In the genomic region with DNA sequence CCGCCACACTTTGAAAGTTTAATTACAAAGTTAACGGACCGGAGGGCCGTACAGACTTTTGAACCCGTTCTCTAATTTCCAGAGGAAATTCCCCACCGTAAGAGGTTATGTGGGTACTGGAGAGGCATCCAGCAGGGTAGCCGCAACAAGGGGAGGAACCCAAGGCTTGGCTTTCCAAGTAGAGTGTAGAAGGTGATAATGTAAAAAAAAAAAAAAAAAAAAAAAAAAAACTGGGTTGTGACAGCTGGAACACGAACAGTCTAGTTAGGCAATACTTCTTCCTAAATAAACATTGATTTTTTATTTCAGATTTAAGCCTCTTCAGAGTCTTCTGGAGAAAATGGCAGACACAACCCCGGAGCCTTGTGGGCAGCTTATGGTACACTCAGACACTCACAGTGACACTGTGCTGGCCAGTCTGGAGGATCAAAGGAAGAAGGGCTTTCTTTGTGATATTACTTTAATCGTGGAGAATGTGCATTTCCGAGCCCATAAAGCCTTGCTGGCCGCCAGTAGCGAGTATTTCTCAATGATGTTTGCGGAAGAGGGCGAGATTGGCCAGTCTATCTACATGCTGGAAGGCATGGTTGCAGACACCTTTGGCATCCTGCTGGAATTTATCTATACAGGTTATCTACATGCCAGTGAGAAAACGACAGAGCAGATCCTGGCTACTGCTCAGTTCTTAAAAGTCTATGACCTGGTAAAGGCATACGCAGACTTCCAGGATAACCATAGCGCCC, we compare ENCODE assay signal across 8 mouse cellular contexts. TPM values are rescaled to one million over a fixed set of nuclear protein-coding genes. Genes with fewer than 3 reads are reported as not detected.
A peak's percentile ranks its signal among the peaks of the same experiment; 100 is the strongest.
DNase-seq lines count a peak whose midpoint lies in the region; ATAC-seq and TF ChIP-seq lines count a peak whose summit lies in the region.

No protein-coding gene starts in this region.

- peak overlapping the region; percentile 96 for H3K9ac ChIP-seq in heart, embryonic 13.5 days
- H3K9ac ChIP-seq in ES-Bruce4 (ENCODE audit: low read depth, poor library complexity, severe bottlenecking), result peak overlapping the region; percentile 91
- H3K9ac ChIP-seq in forebrain, embryonic 14.5 days (ENCODE audit: low read length), result peak overlapping the region; percentile 81
- peak overlapping the region; percentile 92 for H3K9ac ChIP-seq in liver, embryonic 16.5 days (ENCODE audit: low read depth, low read length)

- TF ChIP-seq EP300 in ES-Bruce4 (IDR thresholded peaks at IDR 0.05; ENCODE audit: insufficient read depth, low read depth, low read length), result no peak

- peak overlapping the region; percentile 86 for H3K4me2 ChIP-seq in heart, embryonic 13.5 days
- H3K4me2 ChIP-seq in forebrain, embryonic 14.5 days (ENCODE audit: low read length), result peak overlapping the region; percentile 59
- H3K4me2 ChIP-seq in liver, embryonic 16.5 days (ENCODE audit: low read depth, low read length), result peak overlapping the region; percentile 79

- no peaks in the 10 kb centered on the region for H3K9me3 ChIP-seq in heart, embryonic 13.5 days
- H3K9me3 ChIP-seq in ES-Bruce4 (replicated peaks; ENCODE audit: control insufficient read depth, insufficient read depth, low read length, poor library complexity, severe bottlenecking), result no peaks in the 10 kb centered on the region
- no peaks in the 10 kb centered on the region for H3K9me3 ChIP-seq in forebrain, embryonic 14.5 days (replicated peaks; ENCODE audit: control insufficient read depth, low read length)
- no peaks in the 10 kb centered on the region for H3K9me3 ChIP-seq in liver, embryonic 16.5 days (replicated peaks; ENCODE audit: control insufficient read depth, low read length)

- no peak for DNase-seq in heart, postnatal 36 days
- DNase-seq in forebrain, embryonic 14.5 days (ENCODE audit: low spot score), result no peak
- no peak for DNase-seq in urinary bladder, postnatal 36 days (ENCODE audit: low spot score in 2 of 2)
- DNase-seq in left cerebral cortex, postnatal 10 days (ENCODE audit: extremely low spot score in 1 of 2, low spot score in 2 of 2), result no peak
- DNase-seq in retina, embryonic 14.5 days (ENCODE audit: low spot score), result no peak

- 0 out of 2 replicates have a peak, but pooled peaks cover 5% of the 10 kb centered on the region for H3K27me3 ChIP-seq in heart, embryonic 13.5 days (replicated peaks)
- H3K27me3 ChIP-seq in ES-Bruce4 (ENCODE audit: control insufficient read depth, insufficient read depth, low read length, poor library complexity, severe bottlenecking), result no peaks in the 10 kb centered on the region
- no peaks in the 10 kb centered on the region for H3K27me3 ChIP-seq in forebrain, embryonic 14.5 days (replicated peaks; ENCODE audit: control insufficient read depth, insufficient read depth, low read length)
- no peaks in the 10 kb centered on the region for H3K27me3 ChIP-seq in liver, embryonic 16.5 days (ENCODE audit: control insufficient read depth, insufficient read depth, low read depth, low read length)

- TF ChIP-seq CTCF in ES-Bruce4 (IDR thresholded peaks at IDR 0.05; ENCODE audit: low read depth, low read length), result no peak

- peak overlapping the region; percentile 80 for H3K27ac ChIP-seq in heart, embryonic 13.5 days (replicated peaks)
- no peak overlapping the region for H3K27ac ChIP-seq in ES-Bruce4 (ENCODE audit: insufficient read depth, low read length)
- no peak overlapping the region for H3K27ac ChIP-seq in forebrain, embryonic 14.5 days (ENCODE audit: low read depth, low read length)
- H3K27ac ChIP-seq in liver, embryonic 16.5 days (ENCODE audit: low read length), result peak overlapping the region; percentile 66

- no peak for TF ChIP-seq POLR2A in ES-Bruce4 (IDR thresholded peaks at IDR 0.05; ENCODE audit: insufficient read depth, low read length)

- intact Hi-C loops in heart, postnatal 36 days (cut with DNase I), result loop anchor here (10.0 kb wide), 1 partner anchor 146 kb away; a partner anchor contains a TSS
- intact Hi-C loops in left cerebral cortex, postnatal 10 days (cut with DNase I), result loop anchor here (10.0 kb wide), 1 partner anchor 54 kb away; no protein-coding TSS in a partner anchor

- peak overlapping the region; percentile 95 for H3K4me3 ChIP-seq in heart, embryonic 13.5 days
- peak overlapping the region; percentile 93 for H3K4me3 ChIP-seq in ES-Bruce4 (ENCODE audit: low read depth, low read length)
- H3K4me3 ChIP-seq in forebrain, embryonic 14.5 days (ENCODE audit: low read depth, low read length), result peak overlapping the region; percentile 93
- H3K4me3 ChIP-seq in liver, embryonic 16.5 days (ENCODE audit: low read depth, low read length), result peak overlapping the region; percentile 94

- peaks cover 45% of the 10 kb centered on the region for H3K36me3 ChIP-seq in heart, embryonic 13.5 days
- H3K36me3 ChIP-seq in ES-Bruce4 (ENCODE audit: control insufficient read depth, insufficient read depth, low read length, poor library complexity, severe bottlenecking), result no peaks in the 10 kb centered on the region; the same call in 1 of the 2 replicates
- H3K36me3 ChIP-seq in forebrain, embryonic 14.5 days (ENCODE audit: control insufficient read depth, insufficient read depth, low read length), result peaks cover 33% of the 10 kb centered on the region
- H3K36me3 ChIP-seq in liver, embryonic 16.5 days (ENCODE audit: control insufficient read depth, insufficient read depth), result no peaks in the 10 kb centered on the region; the same call in 1 of the 2 replicates

- peaks cover 38% of the 10 kb centered on the region for H3K4me1 ChIP-seq in heart, embryonic 13.5 days
- no peaks in the 10 kb centered on the region for H3K4me1 ChIP-seq in ES-Bruce4 (ENCODE audit: control insufficient read depth, insufficient read depth, low read length)
- peaks cover 9% of the 10 kb centered on the region for H3K4me1 ChIP-seq in forebrain, embryonic 14.5 days (ENCODE audit: control insufficient read depth, insufficient read depth, low read length)
- peaks cover 15% of the 10 kb centered on the region for H3K4me1 ChIP-seq in liver, embryonic 16.5 days (ENCODE audit: control insufficient read depth, low read depth, low read length)

- 51% methylated on average over 18 of the region's 18 CpGs for WGBS in heart, embryonic 13.5 days
- 56% methylated on average over 18 of the region's 18 CpGs for WGBS in forebrain, embryonic 14.5 days
- 45% methylated on average over 18 of the region's 18 CpGs for WGBS in liver, embryonic 16.5 days (ENCODE audit: insufficient replicate concordance)

- no peak for ATAC-seq in heart, embryonic 13.5 days (ENCODE audit: extremely low read depth, insufficient number of reproducible peaks, low FRiP score, low TSS enrichment)
- peak; percentile 1; the same call in 1 of the 2 replicates for ATAC-seq in forebrain, embryonic 14.5 days
- no peak for ATAC-seq in liver, embryonic 16.5 days (ENCODE audit: low read depth)

RNA-seq across cellular contexts. Expression of a gene that starts 0.8 kb away (rescaled TPM):
- 11.2 and 11.3 TPM in 2 replicates for polyA plus RNA-seq in heart, embryonic 13.5 days (2015; fragmentation: Nextera tagmentation; extraction: Ambion mirVana)
- 1 to 10 TPM; 8.6 to 8.9 TPM for total RNA-seq in heart, postnatal 36 days (2021)
- polyA plus RNA-seq in ES-Bruce4 (2011; ENCODE audit: insufficient read depth, insufficient read length, low read depth, missing spikeins), result 13.5 and 13.7 TPM in 2 replicates
- 18.8 and 22.9 TPM in 2 replicates for polyA plus RNA-seq in forebrain, embryonic 14.5 days (2014; fragmentation: Nextera tagmentation; extraction: Ambion mirVana)
- 4.6 and 4.7 TPM in 2 replicates for polyA plus RNA-seq in liver, embryonic 16.5 days (2015; fragmentation: Nextera tagmentation; extraction: Ambion mirVana)
- total RNA-seq in left cerebral cortex, postnatal 10 days (2021), result 10 to 100 TPM; 16.3 to 17.0 TPM

RNA-seq across cellular contexts. Expression of a gene that starts 25.2 kb away (rescaled TPM):
- polyA plus RNA-seq in heart, embryonic 13.5 days (2015; fragmentation: Nextera tagmentation; extraction: Ambion mirVana), result 33.4 and 33.8 TPM in 2 replicates
- 10 to 100 TPM; 14.5 to 15.8 TPM for total RNA-seq in heart, postnatal 36 days (2021)
- 11.7 and 11.9 TPM in 2 replicates for polyA plus RNA-seq in ES-Bruce4 (2011; ENCODE audit: insufficient read depth, insufficient read length, low read depth, missing spikeins)
- polyA plus RNA-seq in forebrain, embryonic 14.5 days (2014; fragmentation: Nextera tagmentation; extraction: Ambion mirVana), result 24.9 and 30.5 TPM in 2 replicates
- polyA plus RNA-seq in liver, embryonic 16.5 days (2015; fragmentation: Nextera tagmentation; extraction: Ambion mirVana), result 5.3 and 5.4 TPM in 2 replicates
- 10 to 100 TPM; 32.7 to 36.5 TPM for total RNA-seq in left cerebral cortex, postnatal 10 days (2021)

RNA-seq across cellular contexts. Expression of a gene that starts 39.2 kb away (rescaled TPM):
- 46.3 and 48.4 TPM in 2 replicates for polyA plus RNA-seq in heart, embryonic 13.5 days (2015; fragmentation: Nextera tagmentation; extraction: Ambion mirVana)
- 10 to 100 TPM; 42.8 to 45.3 TPM for total RNA-seq in heart, postnatal 36 days (2021)
- polyA plus RNA-seq in ES-Bruce4 (2011; ENCODE audit: insufficient read depth, insufficient read length, low read depth, missing spikeins), result 8.5 and 10.4 TPM in 2 replicates
- 37.0 and 40.7 TPM in 2 replicates for polyA plus RNA-seq in forebrain, embryonic 14.5 days (2014; fragmentation: Nextera tagmentation; extraction: Ambion mirVana)
- 13.5 and 14.6 TPM in 2 replicates for polyA plus RNA-seq in liver, embryonic 16.5 days (2015; fragmentation: Nextera tagmentation; extraction: Ambion mirVana)
- 10 to 100 TPM; 17.2 to 18.8 TPM for total RNA-seq in left cerebral cortex, postnatal 10 days (2021)

RNA-seq across cellular contexts. Expression of a gene that starts 39.3 kb away (rescaled TPM):
- 1.1 and 1.3 TPM in 2 replicates for polyA plus RNA-seq in heart, embryonic 13.5 days (2015; fragmentation: Nextera tagmentation; extraction: Ambion mirVana)
- total RNA-seq in heart, postnatal 36 days (2021), result 1 to 10 TPM; 1.2 to 1.8 TPM
- 3.8 and 4.6 TPM in 2 replicates for polyA plus RNA-seq in ES-Bruce4 (2011; ENCODE audit: insufficient read depth, insufficient read length, low read depth, missing spikeins)
- polyA plus RNA-seq in forebrain, embryonic 14.5 days (2014; fragmentation: Nextera tagmentation; extraction: Ambion mirVana), result 2.0 and 2.7 TPM in 2 replicates
- polyA plus RNA-seq in liver, embryonic 16.5 days (2015; fragmentation: Nextera tagmentation; extraction: Ambion mirVana), result not detected in 2 replicates
- total RNA-seq in left cerebral cortex, postnatal 10 days (2021), result 1 to 10 TPM; 6.2 to 7.3 TPM

Comparison
In these comparisons a context has a peak if more than half of its experiments do, and no peak if none do; other contexts are left out.
1. H3K27ac ChIP-seq: peak in heart, embryonic 13.5 days (single experiment) and liver, embryonic 16.5 days (single experiment); none in ES-Bruce4 (single experiment) and forebrain, embryonic 14.5 days (single experiment).
2. Peak in every context shown above with its lines, with median percentiles within 50 percentile points of each other: H3K4me2 ChIP-seq, H3K4me3 ChIP-seq and H3K9ac ChIP-seq.